Mouse (Mus musculus) cerebellum, adult 2 months (tissue): ENCODE data around the gene Stard3.

ENCODE experiments used
- CTCF ChIP-seq: fragments of 200-500 bp; IDR thresholded peaks from 2 replicates; pipeline ENCODE4 v1.5.1; 2011; ENCODE audit warnings: low read depth, mild to moderate bottlenecking, control low read depth, low read length, moderate library complexity, borderline replicate concordance; ENCODE audit not compliant: insufficient read depth
- POLR2A ChIP-seq: fragments of 200-500 bp; IDR thresholded peaks from 2 replicates; pipeline ENCODE4 v1.6.1; 2011; ENCODE audit warnings: low read length, control low read depth, borderline replicate concordance; ENCODE audit not compliant: insufficient read depth

DNA sequence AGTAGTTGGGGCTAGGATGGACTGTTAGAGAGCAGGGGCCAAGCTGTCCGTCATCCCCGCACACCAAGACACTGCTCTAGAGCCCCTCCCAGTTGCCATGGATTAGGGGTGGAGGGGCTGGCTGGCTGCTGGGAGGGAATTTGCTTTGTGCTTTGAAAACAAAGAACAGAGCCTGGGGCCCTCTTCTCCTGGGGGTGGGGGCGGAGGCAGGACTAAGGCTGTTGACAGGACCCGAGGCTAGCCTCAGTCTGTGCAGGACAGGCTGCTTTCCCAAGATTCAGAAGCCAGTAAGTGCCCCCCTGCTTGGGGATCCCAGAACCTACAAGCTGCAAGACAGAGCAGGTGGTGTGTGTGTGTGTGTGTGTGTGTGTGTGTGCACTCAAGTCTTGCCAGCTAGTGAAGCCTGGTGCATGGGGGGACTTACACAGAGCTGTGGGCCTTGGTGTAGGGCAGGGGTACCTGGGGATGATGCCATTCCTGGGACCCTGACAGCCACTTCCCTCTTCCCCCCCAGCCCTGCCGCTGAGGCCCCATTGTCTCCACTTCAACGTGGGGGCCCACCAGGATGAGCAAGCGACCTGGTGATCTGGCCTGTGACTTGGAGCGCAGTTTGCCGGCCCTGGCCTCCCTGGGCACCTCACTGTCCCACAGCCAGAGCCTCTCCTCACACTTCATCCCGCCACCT, 13.5 kb downstream of the Stard3 start:
- TF ChIP-seq POLR2A, result no peak
- TF ChIP-seq CTCF, result no peak
